Mouse (Mus musculus) adrenal gland, adult 8-10 months (tissue): ENCODE results near the gene Il25. TPM values are rescaled to one million over a fixed set of nuclear protein-coding genes. Genes with fewer than 3 reads are reported as not detected.
"Not testable (repeated sequence)": the region's sequence is repeated elsewhere in the genome, so short reads cannot be mapped to it uniquely, and the experiment has no call there.

Experiments
- DNase-seq: peaks from one replicate; pipeline ENCODE4 v3.0.0; 2022
- total RNA-seq, 4 experiments: library from RNA; stranded (reverse); gene quantifications; 2 replicates each; pipeline ENCODE4 v1.2.4; 2022

Gene Il25
- total RNA-seq, 4 experiments from 2014 or later: not detected

GRCm38 (mm10) chr14:54927296-54927695, 5.2 kb upstream of the Il25 start:
- no peak for DNase-seq

GRCm38 (mm10) chr14:54929801-54930200, 2.7 kb upstream of the Il25 start:
- DNase-seq: no peak

- no peak for DNase-seq
These were observed 2.1 kb upstream of the Il25 start for GRCm38 (mm10) chr14:54930431-54930830.

- no peak for DNase-seq
These were observed 3.7 kb downstream of the Il25 start, which contains the start of gene Cmtm5 for GRCm38 (mm10) chr14:54935904-54936830. Cmtm5 (plus strand) TSS chr14:54936261.

GRCm38 (mm10) chr14:54936831-54937160, 4.3 kb downstream of the Il25 start:
- DNase-seq: no peak

GRCm38 (mm10) chr14:54937361-54938182, 5.1 kb downstream of the Il25 start:
- DNase-seq: no peak

GRCm38 (mm10) chr14:54938431-54939219, 6.1 kb downstream of the Il25 start:
- no peak for DNase-seq

- peak; percentile 40 for DNase-seq
These were observed 7.1 kb downstream of the Il25 start for GRCm38 (mm10) chr14:54939434-54940175.

GRCm38 (mm10) chr14:54940176-54940530, 7.7 kb downstream of the Il25 start:
- no peak for DNase-seq

GRCm38 (mm10) chr14:54941024-54941978, 8.8 kb downstream of the Il25 start:
- DNase-seq: no peak

- no peak for DNase-seq
These were observed 10.0 kb downstream of the Il25 start for GRCm38 (mm10) chr14:54942479-54942878.

- no peak for DNase-seq
These were observed 11.5 kb downstream of the Il25 start for GRCm38 (mm10) chr14:54943971-54944370.

- DNase-seq: no peak
These were observed 12.4 kb downstream of the Il25 start for GRCm38 (mm10) chr14:54944939-54945338.

- no peak for DNase-seq
These were observed 13.6 kb downstream of the Il25 start for GRCm38 (mm10) chr14:54945975-54946704.

- DNase-seq: not testable (repeated sequence)
These were observed 14.5 kb downstream of the Il25 start for GRCm38 (mm10) chr14:54947008-54947407.

- no peak for DNase-seq
These were observed 16.3 kb downstream of the Il25 start for GRCm38 (mm10) chr14:54948781-54949180.

GRCm38 (mm10) chr14:54950493-54950892, 18.0 kb downstream of the Il25 start:
- no peak for DNase-seq

GRCm38 (mm10) chr14:54951587-54951986, 19.1 kb downstream of the Il25 start:
- no peak for DNase-seq

- DNase-seq: no peak
These were observed 21.2 kb downstream of the Il25 start for GRCm38 (mm10) chr14:54953664-54954206.

- DNase-seq: no peak
These were observed 22.0 kb downstream of the Il25 start for GRCm38 (mm10) chr14:54954474-54954873.
